Mouse (Mus musculus) intestine, embryonic 15.5 days (tissue): ENCODE measurements around the gene Grin2a. TPM values are rescaled to one million over a fixed set of nuclear protein-coding genes. Genes with fewer than 3 reads are reported as not detected.

Source experiments
- ATAC-seq: fragments of 200-750 bp; cut with Nextera tagmentation; 2 replicates; pipeline ENCODE4 v1.8.0; 2017; ENCODE audit warnings: moderate TSS enrichment, moderate library complexity
- H3K27ac ChIP-seq: fragments of 300-500 bp; sonication (generic); 2 replicates; pipeline ENCODE4 v1.5.1; 2015; ENCODE audit warnings: mild to moderate bottlenecking, inconsistent platforms
- H3K27me3 ChIP-seq: fragments of 300-500 bp; sonication (generic); replicated peaks from 2 replicates; pipeline ENCODE4 v1.6.1; 2015; ENCODE audit warnings: inconsistent platforms
- H3K36me3 ChIP-seq: fragments of 300-500 bp; sonication (generic); 2 replicates; pipeline ENCODE4 v1.6.1; 2015; ENCODE audit warnings: inconsistent platforms
- H3K4me1 ChIP-seq: fragments of 300-500 bp; sonication (generic); replicated peaks from 2 replicates; pipeline ENCODE4 v1.6.1; 2015; ENCODE audit warnings: inconsistent platforms
- H3K4me2 ChIP-seq: fragments of 300-500 bp; sonication (generic); replicated peaks from 2 replicates; pipeline ENCODE4 v1.6.1; 2015; ENCODE audit warnings: mild to moderate bottlenecking, inconsistent platforms
- H3K4me3 ChIP-seq: fragments of 300-500 bp; sonication (generic); replicated peaks from 2 replicates; pipeline ENCODE4 v1.5.1; 2015; ENCODE audit warnings: inconsistent platforms
- H3K9ac ChIP-seq: fragments of 300-500 bp; sonication (generic); 2 replicates; pipeline ENCODE4 v1.6.1; 2015; ENCODE audit warnings: inconsistent platforms
- H3K9me3 ChIP-seq: fragments of 300-500 bp; sonication (generic); 2 replicates; pipeline ENCODE4 v1.6.1; 2016; ENCODE audit warnings: inconsistent platforms
- WGBS: fragments of 180-500 bp; shearing (Covaris S2); methylation state at CpG from one replicate; pipeline ENCODE4 v1.1.7; 2015; 5-methylcytosine and 5-hydroxymethylcytosine counted together
- polyA plus RNA-seq: library from polyadenylated mRNA; unstranded; fragments of >200 nt; fragmentation: Nextera tagmentation; extraction: Ambion mirVana; gene quantifications from 2 replicates; pipeline ENCODE4 v1.2.1, GENCODE M21; 2015

Grin2a gene
- polyA plus RNA-seq, 1 experiment from 2014 or later = 0.34 TPM

- no peaks in the 10 kb centered on the region for H3K9me3 ChIP-seq
- no peaks in the 10 kb centered on the region for H3K27me3 ChIP-seq
- no peak overlapping the region for H3K4me3 ChIP-seq
- no peaks in the 10 kb centered on the region for H3K36me3 ChIP-seq
- H3K27ac ChIP-seq = no peak overlapping the region
- no peak overlapping the region for H3K4me2 ChIP-seq
- 31% methylated on average over 8 of the region's 8 CpGs for WGBS
- no peak overlapping the region for H3K9ac ChIP-seq
- H3K4me1 ChIP-seq = no peaks in the 10 kb centered on the region
- ATAC-seq = no peak
These were observed 158.8 kb downstream of the Grin2a start for GRCm38 (mm10) chr16:9836542-9836941.

DNA sequence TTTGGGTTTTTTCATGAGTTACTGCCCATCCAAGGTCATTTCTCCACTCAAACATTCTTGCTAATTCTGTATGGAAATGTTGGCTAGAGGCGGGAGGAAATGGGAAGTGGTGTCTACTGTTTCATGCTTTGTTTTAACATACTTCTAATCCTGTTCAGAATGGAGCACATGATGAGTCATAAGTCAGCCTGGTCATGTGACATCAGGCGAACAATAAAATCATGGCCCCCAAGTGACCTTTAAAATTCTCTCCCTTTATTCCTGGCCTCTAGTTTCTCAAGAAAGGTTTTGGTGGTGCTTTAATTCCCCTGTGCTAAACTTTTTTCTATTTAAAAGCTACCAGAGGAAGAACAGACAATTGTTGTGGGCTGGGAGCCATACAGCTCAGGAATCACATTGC is 161.1 kb downstream of the Grin2a start:
- 77% methylated on average over 2 of the region's 2 CpGs for WGBS
- H3K36me3 ChIP-seq = no peaks in the 10 kb centered on the region
- no peaks in the 10 kb centered on the region for H3K9me3 ChIP-seq
- H3K4me2 ChIP-seq = no peak overlapping the region
- H3K4me1 ChIP-seq = no peaks in the 10 kb centered on the region
- H3K27me3 ChIP-seq = no peaks in the 10 kb centered on the region
- no peak overlapping the region for H3K4me3 ChIP-seq
- H3K27ac ChIP-seq = no peak overlapping the region
- ATAC-seq = no peak
- H3K9ac ChIP-seq = no peak overlapping the region

GRCm38 (mm10) chr16:9825110-9825483 is 170.3 kb downstream of the Grin2a start:
- H3K4me1 ChIP-seq = no peaks in the 10 kb centered on the region
- H3K9ac ChIP-seq = no peak overlapping the region
- WGBS = 70% methylated on average over 2 of the region's 2 CpGs
- no peak overlapping the region for H3K27ac ChIP-seq
- no peaks in the 10 kb centered on the region for H3K36me3 ChIP-seq
- no peaks in the 10 kb centered on the region for H3K27me3 ChIP-seq
- H3K9me3 ChIP-seq = no peaks in the 10 kb centered on the region
- H3K4me3 ChIP-seq = no peak overlapping the region
- no peak overlapping the region for H3K4me2 ChIP-seq
- ATAC-seq = no peak

DNA sequence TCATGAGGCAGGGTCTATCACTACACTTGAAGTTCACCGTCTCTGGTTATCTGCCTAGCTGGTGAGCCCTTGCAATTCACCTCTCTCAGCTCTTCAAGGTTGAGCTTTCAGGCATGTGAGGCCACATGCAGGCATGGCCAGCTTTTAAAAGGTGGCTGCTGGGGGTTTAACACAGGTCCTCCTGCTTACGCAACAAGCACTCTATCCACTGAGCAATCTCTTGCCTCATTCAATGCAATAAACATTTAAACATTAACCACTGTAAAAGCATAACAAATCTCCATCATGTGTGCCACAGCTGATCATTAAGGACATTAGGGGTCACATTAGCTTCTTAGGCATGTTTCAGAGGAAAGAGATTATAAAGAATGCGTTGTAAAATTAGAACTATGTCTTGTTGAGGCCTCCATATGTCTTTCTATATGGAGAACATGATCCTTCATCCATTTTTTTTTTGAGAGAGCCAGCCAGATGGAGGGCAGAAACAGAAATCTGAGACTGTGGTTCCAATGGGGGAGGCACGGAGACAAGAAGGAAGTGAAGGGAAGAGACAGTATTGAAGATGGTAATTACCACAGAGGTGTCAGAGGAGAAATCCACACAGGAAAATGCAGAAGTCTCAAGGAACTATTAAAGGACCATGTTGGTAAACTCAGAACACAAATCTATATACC is 170.8 kb downstream of the Grin2a start:
- no peaks in the 10 kb centered on the region for H3K4me1 ChIP-seq
- H3K9ac ChIP-seq = no peak overlapping the region
- H3K4me3 ChIP-seq = no peak overlapping the region
- no peak overlapping the region for H3K27ac ChIP-seq
- 65% methylated on average over 4 of the region's 4 CpGs for whole genome bisulfite sequencing
- H3K36me3 ChIP-seq = no peaks in the 10 kb centered on the region
- H3K4me2 ChIP-seq = no peak overlapping the region
- ATAC-seq = peak; percentile 51; the same call in 1 of the 2 replicates
- no peaks in the 10 kb centered on the region for H3K9me3 ChIP-seq
- no peaks in the 10 kb centered on the region for H3K27me3 ChIP-seq

DNA sequence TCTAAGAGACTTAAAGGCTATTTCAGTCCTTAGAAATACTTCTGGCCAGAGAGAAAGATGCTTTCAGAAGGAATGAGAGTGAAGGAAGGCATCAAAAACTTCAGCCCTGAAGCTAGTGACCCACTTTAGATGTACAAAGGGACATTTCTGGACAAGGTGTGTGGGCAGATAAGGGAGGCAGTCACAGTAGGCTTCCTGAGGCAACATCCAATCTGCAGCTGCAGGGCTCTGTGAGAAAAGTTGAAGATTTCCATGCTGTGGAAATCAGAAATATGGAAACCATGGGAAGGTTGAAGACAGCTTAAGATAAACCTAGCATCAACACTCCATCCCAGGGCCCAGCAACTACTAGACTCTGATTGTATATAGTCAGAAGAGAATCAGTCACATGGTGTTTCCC is 171.7 kb downstream of the Grin2a start:
- H3K4me3 ChIP-seq = no peak overlapping the region
- H3K9me3 ChIP-seq = no peaks in the 10 kb centered on the region
- ATAC-seq = no peak
- no peaks in the 10 kb centered on the region for H3K4me1 ChIP-seq
- H3K36me3 ChIP-seq = no peaks in the 10 kb centered on the region
- no peak overlapping the region for H3K9ac ChIP-seq
- no peak overlapping the region for H3K27ac ChIP-seq
- no peak overlapping the region for H3K4me2 ChIP-seq
- no peaks in the 10 kb centered on the region for H3K27me3 ChIP-seq

- H3K4me3 ChIP-seq = no peak overlapping the region
- no peaks in the 10 kb centered on the region for H3K4me1 ChIP-seq
- no peak overlapping the region for H3K4me2 ChIP-seq
- H3K36me3 ChIP-seq = no peaks in the 10 kb centered on the region
- H3K9me3 ChIP-seq = no peaks in the 10 kb centered on the region
- 71% methylated on average over 3 of the region's 3 CpGs for WGBS
- H3K9ac ChIP-seq = no peak overlapping the region
- ATAC-seq = no peak
- no peaks in the 10 kb centered on the region for H3K27me3 ChIP-seq
- no peak overlapping the region for H3K27ac ChIP-seq
These were observed 175.9 kb downstream of the Grin2a start for GRCm38 (mm10) chr16:9819508-9819907.

DNA sequence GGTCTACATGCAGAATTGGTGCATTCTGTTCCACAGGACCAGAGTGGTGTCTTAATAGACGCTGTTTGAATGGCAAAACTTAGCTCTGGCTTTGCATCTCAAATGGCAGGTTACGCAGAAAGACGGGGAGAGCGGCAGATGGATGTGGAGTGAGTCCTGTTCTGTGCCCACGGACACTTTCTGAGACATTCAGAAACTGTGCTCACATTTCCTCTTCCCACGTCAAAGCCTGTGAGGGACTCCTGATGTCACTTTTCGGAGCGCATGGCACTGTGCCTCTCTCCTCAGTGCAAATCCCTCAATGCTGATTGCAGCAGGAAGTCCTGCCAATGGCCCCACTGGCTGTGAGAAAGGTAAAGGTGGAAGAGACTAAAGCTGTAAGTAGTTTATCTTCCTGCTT is 194.0 kb downstream of the Grin2a start:
- Histone ChIP-seq H3K4me3 (no peak overlapping the region), H3K36me3 (no peaks in the 10 kb centered on the region), H3K27me3 (no peaks in the 10 kb centered on the region), H3K9me3 (no peaks in the 10 kb centered on the region), H3K4me1 (no peaks in the 10 kb centered on the region), H3K9ac (no peak overlapping the region), H3K27ac (no peak overlapping the region), H3K4me2 (no peak overlapping the region)
- WGBS = 78% methylated on average over 8 of the region's 8 CpGs
- no peak for ATAC-seq

GRCm38 (mm10) chr16:9800221-9800620 is 195.1 kb downstream of the Grin2a start:
- H3K9ac ChIP-seq = no peak overlapping the region
- no peaks in the 10 kb centered on the region for H3K27me3 ChIP-seq
- H3K4me1 ChIP-seq = no peaks in the 10 kb centered on the region
- H3K4me2 ChIP-seq = no peak overlapping the region
- H3K9me3 ChIP-seq = no peaks in the 10 kb centered on the region
- no peaks in the 10 kb centered on the region for H3K36me3 ChIP-seq
- 32% methylated on average over 1 of the region's 1 CpGs for WGBS
- no peak for ATAC-seq
- no peak overlapping the region for H3K4me3 ChIP-seq
- no peak overlapping the region for H3K27ac ChIP-seq

DNA sequence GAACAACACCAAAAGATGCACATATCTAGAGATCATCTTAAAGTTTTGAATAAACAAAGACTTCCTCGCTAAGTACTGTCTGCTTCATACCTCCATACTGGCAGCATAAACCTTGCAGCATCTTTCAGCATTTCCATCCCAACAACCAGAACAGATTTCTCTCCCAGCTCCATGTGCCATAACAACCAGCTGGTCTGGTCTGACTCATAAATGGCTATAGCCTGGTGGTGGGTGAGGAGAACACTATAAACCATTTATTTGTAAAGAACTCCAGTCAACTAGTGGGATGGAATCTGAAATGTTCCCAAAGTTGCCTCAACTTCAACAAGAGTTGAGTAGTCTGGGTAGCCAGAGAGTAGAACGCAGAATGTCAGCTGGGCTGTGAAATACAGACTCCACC is 202.4 kb downstream of the Grin2a start:
- Histone ChIP-seq H3K9ac (no peak overlapping the region), H3K27me3 (no peaks in the 10 kb centered on the region), H3K27ac (no peak overlapping the region), H3K4me2 (no peak overlapping the region), H3K36me3 (no peaks in the 10 kb centered on the region), H3K4me3 (no peak overlapping the region), H3K9me3 (no peaks in the 10 kb centered on the region), H3K4me1 (no peaks in the 10 kb centered on the region)
- ATAC-seq = no peak
- 78% methylated on average over 2 of the region's 2 CpGs for WGBS

- Histone ChIP-seq H3K36me3 (no peaks in the 10 kb centered on the region), H3K4me1 (no peaks in the 10 kb centered on the region), H3K27ac (no peak overlapping the region), H3K27me3 (no peaks in the 10 kb centered on the region), H3K4me2 (no peak overlapping the region), H3K9ac (no peak overlapping the region), H3K9me3 (no peaks in the 10 kb centered on the region), H3K4me3 (no peak overlapping the region)
- 54% methylated on average over 1 of the region's 1 CpGs for WGBS
- ATAC-seq = no peak
These were observed 209.1 kb downstream of the Grin2a start for GRCm38 (mm10) chr16:9786261-9786660.

DNA sequence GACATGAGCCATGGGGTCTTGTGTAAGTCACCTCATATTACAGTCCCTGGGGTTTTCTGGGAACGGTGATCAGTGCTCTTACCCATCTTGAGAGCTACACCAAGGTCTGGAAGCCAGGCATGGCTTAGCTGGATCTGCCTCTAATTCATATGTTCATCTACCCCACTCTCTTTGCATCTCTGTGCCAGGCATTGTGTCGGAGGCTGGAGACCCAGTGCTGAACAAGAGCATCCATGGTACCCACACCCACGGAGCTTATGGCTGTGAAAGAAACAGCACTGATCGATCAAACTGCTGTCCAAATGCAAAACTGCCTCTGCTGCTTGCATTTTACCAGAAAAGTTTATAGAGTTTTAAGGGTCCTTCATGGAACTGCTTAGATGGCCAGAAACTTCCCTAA is 209.5 kb downstream of the Grin2a start:
- 89% methylated on average over 4 of the region's 4 CpGs for WGBS
- Histone ChIP-seq H3K27me3 (no peaks in the 10 kb centered on the region), H3K36me3 (no peaks in the 10 kb centered on the region), H3K9me3 (no peaks in the 10 kb centered on the region), H3K9ac (no peak overlapping the region), H3K27ac (no peak overlapping the region), H3K4me3 (no peak overlapping the region), H3K4me2 (no peak overlapping the region), H3K4me1 (no peaks in the 10 kb centered on the region)
- no peak for ATAC-seq

GRCm38 (mm10) chr16:9768981-9769380 is 226.4 kb downstream of the Grin2a start:
- Histone ChIP-seq H3K27ac (no peak overlapping the region), H3K27me3 (no peaks in the 10 kb centered on the region), H3K9me3 (no peaks in the 10 kb centered on the region), H3K4me1 (no peaks in the 10 kb centered on the region), H3K9ac (no peak overlapping the region), H3K4me2 (no peak overlapping the region), H3K36me3 (no peaks in the 10 kb centered on the region), H3K4me3 (no peak overlapping the region)
- no peak for ATAC-seq
- 73% methylated on average over 1 of the region's 1 CpGs for WGBS

DNA sequence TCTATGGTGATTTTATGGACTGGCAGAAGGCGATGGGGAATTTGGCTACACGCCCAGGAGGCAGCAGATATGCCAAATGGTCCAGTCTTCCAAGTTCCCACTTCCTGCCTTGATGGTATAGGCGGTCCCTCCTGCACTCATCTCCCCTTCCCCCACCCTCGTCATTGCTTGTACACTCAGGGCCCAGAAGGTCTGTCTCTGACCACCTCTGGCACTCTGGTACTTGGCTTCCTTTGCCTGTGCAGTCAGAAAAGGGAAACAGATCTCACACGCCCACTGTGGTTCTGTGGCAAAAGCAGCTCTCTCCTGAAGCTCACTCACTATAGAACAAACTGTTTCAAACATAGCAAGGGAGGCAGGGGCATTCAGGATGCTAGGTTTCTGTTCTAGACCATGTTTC is 227.0 kb downstream of the Grin2a start:
- Histone ChIP-seq H3K4me1 (no peaks in the 10 kb centered on the region), H3K27me3 (no peaks in the 10 kb centered on the region), H3K9me3 (no peaks in the 10 kb centered on the region), H3K4me2 (no peak overlapping the region), H3K9ac (no peak overlapping the region), H3K36me3 (no peaks in the 10 kb centered on the region), H3K4me3 (no peak overlapping the region), H3K27ac (no peak overlapping the region)
- 63% methylated on average over 5 of the region's 5 CpGs for WGBS
- ATAC-seq = no peak
